Mouse (Mus musculus): ENCODE data around the gene Slc9a3r2.

GRCm38 (mm10) chr17:24676877-24677276 is 26.8 kb upstream of the Slc9a3r2 start:
- no peak for TF ChIP-seq CTCF (IDR thresholded peaks at IDR 0.05; ENCODE audit: low read depth)
- TF ChIP-seq EP300 (optimal IDR thresholded peaks at IDR 0.05), result no peak

Data from stomach, postnatal 0 days (tissue).